Mouse (Mus musculus): ENCODE results near the gene Cyth4. TPM values are rescaled to one million over a fixed set of nuclear protein-coding genes. Genes with fewer than 3 reads are reported as not detected.

The Cyth4 gene
- polyA plus RNA-seq, 1 experiment from 2014 or later = 6.6 TPM

GRCm38 (mm10) chr15:78588900-78589299 lies 7.9 kb upstream of the Cyth4 start:
- Histone ChIP-seq H3K4me1 (no peaks in the 10 kb centered on the region), H3K4me2 (replicated peaks) (no peak overlapping the region), H3K9me3 (peaks cover 8% of the 10 kb centered on the region; the same call in 1 of the 2 replicates), H3K9ac (no peak overlapping the region), H3K27me3 (replicated peaks) (no peaks in the 10 kb centered on the region), H3K36me3 (no peaks in the 10 kb centered on the region), H3K4me3 (no peak overlapping the region), H3K27ac (no peak overlapping the region)
- WGBS = 86% methylated on average over 4 of the region's 4 CpGs
- ATAC-seq (ENCODE audit: low FRiP score, low read depth) = no peak

- no peak for ATAC-seq (ENCODE audit: low FRiP score, low read depth)
- H3K36me3 ChIP-seq = no peaks in the 10 kb centered on the region
- no peaks in the 10 kb centered on the region for H3K4me1 ChIP-seq
- H3K27ac ChIP-seq = no peak overlapping the region
- H3K4me3 ChIP-seq = no peak overlapping the region
- 82% methylated on average over 6 of the region's 6 CpGs for WGBS
- peaks cover 3% of the 10 kb centered on the region; the same call in 1 of the 2 replicates for H3K9me3 ChIP-seq
- H3K9ac ChIP-seq = no peak overlapping the region
- no peaks in the 10 kb centered on the region for H3K27me3 ChIP-seq (replicated peaks)
- no peak overlapping the region for H3K4me2 ChIP-seq (replicated peaks)
These were observed 6.9 kb upstream of the Cyth4 start for GRCm38 (mm10) chr15:78589936-78590335.

GRCm38 (mm10) chr15:78590785-78591184 lies 6.1 kb upstream of the Cyth4 start:
- Histone ChIP-seq H3K36me3 (no peaks in the 10 kb centered on the region), H3K4me1 (no peaks in the 10 kb centered on the region), H3K27ac (no peak overlapping the region), H3K27me3 (replicated peaks) (no peaks in the 10 kb centered on the region), H3K9me3 (peaks cover 3% of the 10 kb centered on the region; the same call in 1 of the 2 replicates), H3K4me3 (no peak overlapping the region), H3K4me2 (replicated peaks) (no peak overlapping the region), H3K9ac (no peak overlapping the region)
- no peak for ATAC-seq (ENCODE audit: low FRiP score, low read depth)
- WGBS = 79% methylated on average over 6 of the region's 6 CpGs

- H3K36me3 ChIP-seq = no peaks in the 10 kb centered on the region
- H3K4me3 ChIP-seq = no peak overlapping the region
- H3K4me2 ChIP-seq (replicated peaks) = no peak overlapping the region
- no peak overlapping the region for H3K27ac ChIP-seq
- no peaks in the 10 kb centered on the region for H3K9me3 ChIP-seq
- no peaks in the 10 kb centered on the region for H3K27me3 ChIP-seq (replicated peaks)
- WGBS = 62% methylated on average over 15 of the region's 15 CpGs
- no peaks in the 10 kb centered on the region for H3K4me1 ChIP-seq
- ATAC-seq (ENCODE audit: low FRiP score, low read depth) = no peak
- no peak overlapping the region for H3K9ac ChIP-seq
These were observed 5.0 kb upstream of the Cyth4 start for GRCm38 (mm10) chr15:78591680-78592451.

- WGBS = 81% methylated on average over 14 of the region's 14 CpGs
- no peak for ATAC-seq (ENCODE audit: low FRiP score, low read depth)
- H3K9ac ChIP-seq = no peak overlapping the region
- no peaks in the 10 kb centered on the region for H3K4me1 ChIP-seq
- H3K27me3 ChIP-seq (replicated peaks) = no peaks in the 10 kb centered on the region
- no peak overlapping the region for H3K4me2 ChIP-seq (replicated peaks)
- no peaks in the 10 kb centered on the region for H3K9me3 ChIP-seq
- no peak overlapping the region for H3K27ac ChIP-seq
- H3K36me3 ChIP-seq = no peaks in the 10 kb centered on the region
- H3K4me3 ChIP-seq = no peak overlapping the region
These were observed 4.3 kb upstream of the Cyth4 start for GRCm38 (mm10) chr15:78592452-78592968.

GRCm38 (mm10) chr15:78593896-78594425 lies 2.9 kb upstream of the Cyth4 start:
- Histone ChIP-seq H3K36me3 (no peaks in the 10 kb centered on the region), H3K9me3 (no peaks in the 10 kb centered on the region), H3K9ac (no peak overlapping the region), H3K4me1 (no peaks in the 10 kb centered on the region), H3K27me3 (replicated peaks) (no peaks in the 10 kb centered on the region), H3K4me2 (replicated peaks) (no peak overlapping the region), H3K27ac (no peak overlapping the region), H3K4me3 (no peak overlapping the region)
- 91% methylated on average over 7 of the region's 7 CpGs for WGBS
- no peak for ATAC-seq (ENCODE audit: low FRiP score, low read depth)

- Histone ChIP-seq H3K27ac (no peak overlapping the region), H3K9ac (no peak overlapping the region), H3K4me3 (no peak overlapping the region), H3K9me3 (no peaks in the 10 kb centered on the region), H3K36me3 (no peaks in the 10 kb centered on the region), H3K27me3 (replicated peaks) (no peaks in the 10 kb centered on the region), H3K4me1 (no peaks in the 10 kb centered on the region), H3K4me2 (replicated peaks) (no peak overlapping the region)
- 89% methylated on average over 2 of the region's 2 CpGs for WGBS
- no peak for ATAC-seq (ENCODE audit: low FRiP score, low read depth)
These were observed 2.0 kb upstream of the Cyth4 start for GRCm38 (mm10) chr15:78594831-78595230.

- Histone ChIP-seq H3K9me3 (no peaks in the 10 kb centered on the region), H3K36me3 (no peaks in the 10 kb centered on the region), H3K4me3 (no peak overlapping the region), H3K27me3 (replicated peaks) (no peaks in the 10 kb centered on the region), H3K4me1 (no peaks in the 10 kb centered on the region), H3K27ac (no peak overlapping the region), H3K9ac (no peak overlapping the region), H3K4me2 (replicated peaks) (no peak overlapping the region)
- no peak for ATAC-seq (ENCODE audit: low FRiP score, low read depth)
- WGBS = 71% methylated on average over 5 of the region's 5 CpGs
These were observed 1.4 kb upstream of the Cyth4 start for GRCm38 (mm10) chr15:78595468-78595867.

GRCm38 (mm10) chr15:78596504-78596903 lies 343 bp upstream of the Cyth4 start:
- no peaks in the 10 kb centered on the region for H3K9me3 ChIP-seq
- no peak overlapping the region for H3K9ac ChIP-seq
- H3K27me3 ChIP-seq (replicated peaks) = no peaks in the 10 kb centered on the region
- H3K4me2 ChIP-seq (replicated peaks) = no peak overlapping the region
- H3K36me3 ChIP-seq = no peaks in the 10 kb centered on the region
- H3K4me3 ChIP-seq = no peak overlapping the region
- no peaks in the 10 kb centered on the region for H3K4me1 ChIP-seq
- WGBS = 89% methylated on average over 6 of the region's 6 CpGs
- ATAC-seq (ENCODE audit: low FRiP score, low read depth) = no peak
- no peak overlapping the region for H3K27ac ChIP-seq

- no peak overlapping the region for H3K9ac ChIP-seq
- no peak overlapping the region for H3K4me2 ChIP-seq (replicated peaks)
- no peaks in the 10 kb centered on the region for H3K4me1 ChIP-seq
- no peak overlapping the region for H3K27ac ChIP-seq
- no peak for ATAC-seq (ENCODE audit: low FRiP score, low read depth)
- H3K9me3 ChIP-seq = no peaks in the 10 kb centered on the region
- no peaks in the 10 kb centered on the region for H3K27me3 ChIP-seq (replicated peaks)
- 68% methylated on average over 4 of the region's 4 CpGs for WGBS
- no peaks in the 10 kb centered on the region for H3K36me3 ChIP-seq
- no peak overlapping the region for H3K4me3 ChIP-seq
These were observed 882 bp downstream of the Cyth4 start for GRCm38 (mm10) chr15:78597729-78598128.

GRCm38 (mm10) chr15:78599124-78599523 lies 2.3 kb downstream of the Cyth4 start:
- Histone ChIP-seq H3K4me3 (no peak overlapping the region), H3K4me1 (no peaks in the 10 kb centered on the region), H3K9ac (no peak overlapping the region), H3K4me2 (replicated peaks) (no peak overlapping the region), H3K27me3 (replicated peaks) (no peaks in the 10 kb centered on the region), H3K36me3 (no peaks in the 10 kb centered on the region), H3K9me3 (no peaks in the 10 kb centered on the region), H3K27ac (no peak overlapping the region)
- 83% methylated on average over 6 of the region's 6 CpGs for WGBS
- ATAC-seq (ENCODE audit: low FRiP score, low read depth) = no peak

GRCm38 (mm10) chr15:78599529-78600193 lies 2.8 kb downstream of the Cyth4 start:
- WGBS = 82% methylated on average over 13 of the region's 13 CpGs
- Histone ChIP-seq H3K4me1 (no peaks in the 10 kb centered on the region), H3K9ac (no peak overlapping the region), H3K27me3 (replicated peaks) (no peaks in the 10 kb centered on the region), H3K36me3 (no peaks in the 10 kb centered on the region), H3K27ac (no peak overlapping the region), H3K4me2 (replicated peaks) (no peak overlapping the region), H3K4me3 (no peak overlapping the region), H3K9me3 (no peaks in the 10 kb centered on the region)
- ATAC-seq (ENCODE audit: low FRiP score, low read depth) = no peak
